Mouse (Mus musculus) ES-E14 (cell line): ENCODE results near the gene Tm2d1. TPM values are rescaled to one million over a fixed set of nuclear protein-coding genes. Genes with fewer than 3 reads are reported as not detected.

Experiments used
- DNase-seq: peaks from one replicate; pipeline ENCODE4 v3.0.0-alpha.2; 2013; ENCODE audit warnings: low read depth, low spot score
- H3K27ac ChIP-seq: 2 replicates; pipeline ENCODE4 v1.5.1; 2012; ENCODE audit warnings: low read depth, mild to moderate bottlenecking, low read length, moderate library complexity, mixed read lengths; ENCODE audit not compliant: poor library complexity, insufficient read depth, severe bottlenecking
- H3K36me3 ChIP-seq: 2 replicates; pipeline ENCODE4 v1.6.1; 2012; ENCODE audit warnings: mild to moderate bottlenecking, low read length, moderate library complexity, mixed read lengths; ENCODE audit not compliant: control insufficient read depth, poor library complexity, insufficient read depth, severe bottlenecking
- H3K4me1 ChIP-seq, 2 experiments: fragments of 150-350 bp in 1 of 2; sonication (generic) in 1 of 2; 2 replicates each; pipeline ENCODE4 v1.6.1; 2012; ENCODE audit warnings: low read length in 2 of 2, mild to moderate bottlenecking in 1 of 2, mixed read lengths in 1 of 2; ENCODE audit not compliant: control insufficient read depth in 2 of 2, insufficient read depth in 2 of 2, poor library complexity in 1 of 2
- H3K4me3 ChIP-seq, 2 experiments: fragments of 150-350 bp in 1 of 2; sonication (generic) in 1 of 2; 2 replicates each; pipeline ENCODE4 v1.5.1; 2012; ENCODE audit warnings: low read length in 2 of 2, low read depth in 1 of 2, mild to moderate bottlenecking in 1 of 2, mixed read lengths in 1 of 2; ENCODE audit not compliant: insufficient read depth in 1 of 2, poor library complexity in 1 of 2, severe bottlenecking in 1 of 2
- H3K9ac ChIP-seq: 2 replicates; pipeline ENCODE4 v1.6.1; 2012; ENCODE audit warnings: low read depth, mild to moderate bottlenecking, low read length, mixed read lengths; ENCODE audit not compliant: poor library complexity, insufficient read depth, severe bottlenecking
- H3K9me3 ChIP-seq: fragments of 150-350 bp; sonication (generic); 2 replicates; pipeline ENCODE4 v1.6.1; 2012; ENCODE audit warnings: low read depth, mild to moderate bottlenecking, low read length; ENCODE audit not compliant: control insufficient read depth, insufficient read depth
- CHD2 ChIP-seq: IDR thresholded peaks from 2 replicates; pipeline ENCODE4 v1.6.1; 2014; ENCODE audit warnings: mild to moderate bottlenecking, low read depth, low read length, inconsistent platforms
- HCFC1 ChIP-seq: IDR thresholded peaks from 2 replicates; pipeline ENCODE4 v1.6.1; 2012; ENCODE audit warnings: low read length, inconsistent platforms, borderline replicate concordance; ENCODE audit not compliant: insufficient read depth
- MAFK ChIP-seq: IDR thresholded peaks from 2 replicates; pipeline ENCODE4 v1.6.1; 2014; ENCODE audit warnings: mild to moderate bottlenecking, low read depth, low read length, inconsistent platforms; ENCODE audit not compliant: insufficient read depth
- ZC3H11A ChIP-seq: IDR thresholded peaks from 2 replicates; pipeline ENCODE4 v1.6.1; 2012; ENCODE audit warnings: low read depth, mild to moderate bottlenecking, inconsistent platforms, low read length, borderline replicate concordance
- ZNF384 ChIP-seq: IDR thresholded peaks from 2 replicates; pipeline ENCODE4 v1.6.1; 2012; ENCODE audit warnings: low read depth, low read length, inconsistent platforms
- in situ Hi-C, 2 experiments: fragments of 600-800 bp; cut with MboI; formaldehyde crosslinking; loops; one replicate each; pipeline ENCODE4 v1.15.1; 2025; ENCODE audit warnings: low sequenced_read_pairs in 2 of 2, inconsistent platforms in 1 of 2; ENCODE audit not compliant: unreplicated experiment in 2 of 2
- total RNA-seq: library from RNA; depleted of rRNA; stranded (reverse); fragments of 300-350 nt; gene quantifications from 2 replicates; pipeline ENCODE4 v1.2.3, GENCODE M21; 2012

Tm2d1 gene
- total RNA-seq, 1 experiment: 19.1 TPM

- H3K9me3 ChIP-seq: no peaks in the 10 kb centered on the region
- in situ Hi-C loops: no loop called here
- no peak overlapping the region for H3K4me3 ChIP-seq
- no peaks in the 10 kb centered on the region for H3K4me1 ChIP-seq
- no peak overlapping the region for H3K27ac ChIP-seq
- DNase-seq: no peak
- no peak overlapping the region for H3K9ac ChIP-seq
- TF ChIP-seq HCFC1: no peak
- no peak for TF ChIP-seq MAFK
- H3K36me3 ChIP-seq: no peaks in the 10 kb centered on the region
Measured at GRCm38 (mm10) chr4:98385036-98385435, 1.9 kb upstream of the Tm2d1 start.

GRCm38 (mm10) chr4:98376943-98377342 is 6.2 kb downstream of the Tm2d1 start:
- H3K27ac ChIP-seq: no peak overlapping the region
- H3K36me3 ChIP-seq: no peaks in the 10 kb centered on the region
- H3K4me3 ChIP-seq: no peak overlapping the region
- no peak for TF ChIP-seq MAFK
- TF ChIP-seq CHD2: no peak
- TF ChIP-seq HCFC1: no peak
- TF ChIP-seq ZC3H11A: no peak
- TF ChIP-seq ZNF384: no peak
- H3K4me1 ChIP-seq: no peaks in the 10 kb centered on the region
- no peak overlapping the region for H3K9ac ChIP-seq
- DNase-seq: no peak
- in situ Hi-C loops: no loop called here
- H3K9me3 ChIP-seq: no peaks in the 10 kb centered on the region

GRCm38 (mm10) chr4:98375401-98375800 is 7.7 kb downstream of the Tm2d1 start:
- Histone ChIP-seq H3K36me3 (no peaks in the 10 kb centered on the region), H3K9me3 (no peaks in the 10 kb centered on the region), H3K4me3 (no peak overlapping the region), H3K4me1 (no peaks in the 10 kb centered on the region), H3K9ac (no peak overlapping the region), H3K27ac (no peak overlapping the region)
- no peak for DNase-seq
- in situ Hi-C loops: no loop called here
- TF ChIP-seq ZC3H11A (no peak), MAFK (no peak), HCFC1 (no peak), ZNF384 (no peak), CHD2 (no peak)

DNA sequence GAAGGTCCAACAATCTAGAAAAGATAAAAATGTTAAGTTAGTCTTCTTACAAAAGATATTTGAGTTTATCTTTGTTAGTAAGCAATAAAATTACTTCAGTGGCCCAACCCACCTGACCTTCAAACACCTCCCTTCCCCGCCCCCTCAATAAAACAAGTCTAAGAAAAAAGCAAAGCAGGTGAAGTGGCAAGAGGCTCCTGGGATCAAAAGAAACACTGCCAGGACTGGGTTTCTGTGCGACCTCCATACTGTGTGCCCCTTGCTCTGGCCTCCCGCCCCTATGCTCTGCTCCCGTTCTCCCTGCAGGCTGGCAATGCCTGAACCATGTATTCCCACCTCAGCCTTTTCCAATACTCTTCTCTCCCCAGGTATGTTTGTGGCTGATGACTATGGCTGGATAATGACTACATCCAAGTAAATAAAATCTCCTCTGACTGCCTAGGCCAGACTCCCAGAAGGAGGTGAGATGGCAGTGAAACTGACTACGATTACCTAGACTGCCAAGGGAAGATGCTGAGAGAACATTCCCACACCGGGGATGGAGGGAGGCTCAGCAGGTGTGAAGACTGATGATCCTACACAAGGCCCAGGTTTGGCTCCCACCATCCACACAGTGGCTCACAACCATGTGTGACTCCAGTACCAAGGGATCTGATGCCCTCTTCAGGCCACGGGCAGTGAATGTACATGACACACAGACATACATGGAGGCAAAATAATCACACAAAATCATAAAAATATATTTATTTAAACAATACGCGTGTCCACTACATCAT is 24.9 kb downstream of the Tm2d1 start:
- DNase-seq: no peak
- no peaks in the 10 kb centered on the region for H3K36me3 ChIP-seq
- no peaks in the 10 kb centered on the region for H3K9me3 ChIP-seq
- in situ Hi-C loops: no loop called here
- H3K9ac ChIP-seq: no peak overlapping the region
- H3K4me3 ChIP-seq: no peak overlapping the region
- H3K4me1 ChIP-seq: no peaks in the 10 kb centered on the region
- TF ChIP-seq ZC3H11A: no peak
- no peak for TF ChIP-seq MAFK
- no peak for TF ChIP-seq ZNF384
- no peak for TF ChIP-seq HCFC1
- no peak for TF ChIP-seq CHD2
- H3K27ac ChIP-seq: no peak overlapping the region

- Histone ChIP-seq H3K9ac (no peak overlapping the region), H3K9me3 (no peaks in the 10 kb centered on the region), H3K27ac (no peak overlapping the region), H3K4me1 (0 out of 4 replicates have a peak, but pooled peaks cover 0 to 1% of the 10 kb centered on the region in 2 experiments), H3K4me3 (no peak overlapping the region), H3K36me3 (no peaks in the 10 kb centered on the region)
- in situ Hi-C loops: no loop called here
- DNase-seq: no peak
- TF ChIP-seq ZNF384 (no peak), MAFK (no peak), CHD2 (no peak), ZC3H11A (no peak), HCFC1 (no peak)
Measured at GRCm38 (mm10) chr4:98348580-98348979, 34.5 kb downstream of the Tm2d1 start.
